Mouse (Mus musculus): ENCODE data around the gene C2cd3.

GRCm38 (mm10) chr7:100503076-100503475 lies 131.0 kb downstream of the C2cd3 start:
- no peak for TF ChIP-seq EP300 (IDR thresholded peaks at IDR 0.05)
- TF ChIP-seq CTCF (IDR thresholded peaks at IDR 0.05) = no peak

All from lung, postnatal 0 days (tissue).